9 mouse cellular contexts compared by ENCODE assay signal in the genomic region with DNA sequence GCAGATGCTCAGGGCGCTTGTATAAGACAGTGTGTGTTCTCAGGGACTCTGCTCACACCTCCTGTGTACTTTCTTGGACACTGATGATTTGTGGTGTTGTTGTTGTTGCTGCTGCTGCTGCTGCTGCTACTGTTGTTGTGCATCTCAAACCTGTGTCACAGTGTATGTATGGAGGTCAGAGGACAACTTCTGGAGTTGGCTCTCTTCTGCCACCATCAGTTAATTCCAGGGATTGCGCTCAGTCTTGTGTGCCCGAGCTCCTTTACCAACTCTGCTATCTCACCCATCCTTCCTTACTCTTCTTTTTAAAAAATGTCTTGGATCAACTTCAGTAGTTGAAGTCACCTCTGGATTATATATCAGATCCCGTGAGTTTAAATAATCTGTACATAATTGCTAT. TPM values are rescaled to one million over a fixed set of nuclear protein-coding genes. Genes with fewer than 3 reads are reported as not detected.
DNase-seq lines count a peak whose midpoint lies in the region; ATAC-seq and TF ChIP-seq lines count a peak whose summit lies in the region.
"Had no signal": no experiment of that assay in that cellular context is flagged by ENCODE, and none has a peak within 500 bp of the region (broad histone marks: within the 10 kb centered on the region; RNA-seq: fewer than 3 reads in every experiment).

No protein-coding gene starts in this region.

- H3K27me3 ChIP-seq in kidney, embryonic 14.5 days (ENCODE audit: control insufficient read depth, insufficient read depth, low read length), result no peaks in the 10 kb centered on the region

- H3K27ac ChIP-seq in kidney, embryonic 14.5 days (ENCODE audit: low read depth, low read length), result no peak overlapping the region
- no peak overlapping the region for H3K27ac ChIP-seq in cortical plate, adult 2 months (ENCODE audit: insufficient read depth, low read length)
- H3K27ac ChIP-seq: macrophage had no signal

- H3K36me3 ChIP-seq in kidney, embryonic 14.5 days (ENCODE audit: control insufficient read depth, insufficient read depth, low read length), result peaks cover 11% of the 10 kb centered on the region

- WGBS in kidney, embryonic 14.5 days, result 66% methylated on average over 4 of the region's 4 CpGs

- no peak for TF ChIP-seq POLR2A in cortical plate, adult 2 months (IDR thresholded peaks at IDR 0.05; ENCODE audit: extremely low read depth, insufficient read depth, low read length)

- ATAC-seq in kidney, embryonic 14.5 days (ENCODE audit: low FRiP score, low TSS enrichment), result no peak

- no peaks in the 10 kb centered on the region for H3K4me1 ChIP-seq in kidney, embryonic 14.5 days (ENCODE audit: control insufficient read depth, insufficient read depth, low read length)
- H3K4me1 ChIP-seq in cortical plate, adult 2 months (ENCODE audit: control insufficient read depth, insufficient read depth, low read length), result no peaks in the 10 kb centered on the region

- no peak overlapping the region for H3K9ac ChIP-seq in kidney, embryonic 14.5 days (ENCODE audit: low read depth, low read length)

- no peaks in the 10 kb centered on the region for H3K9me3 ChIP-seq in kidney, embryonic 14.5 days (ENCODE audit: control insufficient read depth, low read length)

- peak; percentile 66 for TF ChIP-seq CTCF in cortical plate, adult 2 months (IDR thresholded peaks at IDR 0.05; ENCODE audit: extremely low read depth, insufficient read depth, low read length)

- no peak overlapping the region for H3K4me3 ChIP-seq in kidney, embryonic 14.5 days (ENCODE audit: low read length)
- H3K4me3 ChIP-seq in cortical plate, adult 2 months (ENCODE audit: insufficient read depth, low read length), result no peak overlapping the region

- no peak overlapping the region for H3K4me2 ChIP-seq in kidney, embryonic 14.5 days (replicated peaks; ENCODE audit: low read depth, low read length)

- DNase-seq in kidney, adult 18-20 months, result peak; percentile 69
- peak; percentile 61 for DNase-seq in CD4-positive helper T cell, adult 2 months (ENCODE audit: low read depth, low spot score)
- peak; percentile 71 for DNase-seq in adipocyte (ENCODE audit: low spot score)
- DNase-seq in induced T-regulatory cell, adult 2 months (ENCODE audit: low read depth), result peak; percentile 72
- peak; percentile 55 for DNase-seq in mesoderm, embryonic 11.5 days (ENCODE audit: low read depth, low spot score)
- DNase-seq in urinary bladder, postnatal 36 days (ENCODE audit: low spot score in 2 of 2), result peak; percentile 25 to 36

RNA-seq across cellular contexts. Expression of gene Sccpdh, which starts 43.7 kb away (rescaled TPM):
- polyA plus RNA-seq in kidney, embryonic 14.5 days (2014; fragmentation: Nextera tagmentation; extraction: Ambion mirVana), result 70.7 and 74.6 TPM in 2 replicates
- 66.9 and 75.0 TPM in 2 replicates for polyA plus RNA-seq in cortical plate, adult 2 months (2012; rRNA removed)
